Mouse (Mus musculus) midbrain, embryonic 11.5 days (tissue): ENCODE measurements around the gene Padi3. TPM values are rescaled to one million over a fixed set of nuclear protein-coding genes. Genes with fewer than 3 reads are reported as not detected.

ENCODE experiments used
- ATAC-seq: fragments of 200-750 bp; cut with Nextera tagmentation; 2 replicates; pipeline ENCODE4 v1.8.0; 2017; ENCODE audit warnings: moderate TSS enrichment, moderate library complexity; ENCODE audit not compliant: low FRiP score
- DNase-seq: peaks from one replicate; pipeline ENCODE4 v3.0.0; 2015; ENCODE audit warnings: low spot score; ENCODE audit errors: missing footprints
- H3K27ac ChIP-seq: fragments of 300-500 bp; sonication (generic); 2 replicates; pipeline ENCODE4 v1.5.1; 2014; ENCODE audit warnings: low read depth, low read length
- H3K27me3 ChIP-seq: fragments of 300-500 bp; sonication (generic); 2 replicates; pipeline ENCODE4 v1.6.1; 2014; ENCODE audit warnings: mild to moderate bottlenecking, low read length, moderate library complexity, mixed read lengths; ENCODE audit not compliant: control insufficient read depth, insufficient read depth
- H3K36me3 ChIP-seq: fragments of 300-500 bp; sonication (generic); 2 replicates; pipeline ENCODE4 v1.6.1; 2014; ENCODE audit warnings: mild to moderate bottlenecking, low read length, moderate library complexity, mixed read lengths; ENCODE audit not compliant: control insufficient read depth, insufficient read depth
- H3K4me1 ChIP-seq: fragments of 300-500 bp; sonication (generic); 2 replicates; pipeline ENCODE4 v1.6.1; 2014; ENCODE audit warnings: low read length; ENCODE audit not compliant: control insufficient read depth, insufficient read depth
- H3K4me2 ChIP-seq: fragments of 300-500 bp; sonication (generic); 2 replicates; pipeline ENCODE4 v1.6.1; 2014; ENCODE audit warnings: mild to moderate bottlenecking, moderate library complexity
- H3K4me3 ChIP-seq: fragments of 300-500 bp; sonication (generic); 2 replicates; pipeline ENCODE4 v1.5.1; 2014; ENCODE audit warnings: low read depth, low read length
- H3K9ac ChIP-seq: fragments of 300-500 bp; sonication (generic); 2 replicates; pipeline ENCODE4 v1.6.1; 2014; ENCODE audit warnings: low read length
- H3K9me3 ChIP-seq: fragments of 300-500 bp; sonication (generic); 2 replicates; pipeline ENCODE4 v1.6.1; 2016; ENCODE audit warnings: low read length; ENCODE audit not compliant: control insufficient read depth
- WGBS: fragments of 180-500 bp; shearing (Covaris S2); extraction: QIAGEN DNeasy Blood & Tissue Kit; methylation state at CpG from one replicate; pipeline ENCODE4 v1.1.7; 2014; 5-methylcytosine and 5-hydroxymethylcytosine counted together
- polyA plus RNA-seq: library from polyadenylated mRNA; unstranded; fragments of >200 nt; fragmentation: Nextera tagmentation; extraction: Ambion mirVana; gene quantifications from 2 replicates; pipeline ENCODE4 v1.2.1, GENCODE M21; 2014

Padi3 gene
- polyA plus RNA-seq, 1 experiment from 2014 or later: not detected

DNA sequence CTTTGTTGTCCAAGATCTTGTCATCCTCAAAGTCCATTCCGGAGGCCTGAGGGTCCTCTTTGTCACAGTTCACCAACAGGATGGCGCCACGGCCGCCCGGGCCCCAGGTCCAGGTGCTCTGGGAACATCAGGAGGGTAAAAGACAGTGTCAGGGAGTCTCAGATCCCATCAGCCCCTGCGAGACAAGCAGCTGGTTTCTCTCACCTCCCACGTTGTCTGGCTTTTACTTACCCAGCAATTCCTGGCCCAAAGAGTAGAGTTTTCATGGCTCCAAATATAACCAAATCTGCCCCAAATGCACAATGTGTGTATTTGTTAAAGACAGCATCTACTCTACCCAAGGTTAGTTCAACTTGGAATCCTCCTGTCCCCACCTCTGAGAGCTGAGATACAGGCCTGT is 48.8 kb downstream of the Padi3 start:
- no peaks in the 10 kb centered on the region for H3K9me3 ChIP-seq
- peaks cover 7% of the 10 kb centered on the region for H3K4me1 ChIP-seq
- H3K27me3 ChIP-seq: no peaks in the 10 kb centered on the region
- DNase-seq (no peak), ATAC-seq (no peak)
- H3K9ac ChIP-seq: no peak overlapping the region
- no peak overlapping the region for H3K4me3 ChIP-seq
- whole genome bisulfite sequencing: 88% methylated on average over 7 of the region's 7 CpGs
- H3K4me2 ChIP-seq: no peak overlapping the region
- H3K27ac ChIP-seq: no peak overlapping the region
- H3K36me3 ChIP-seq: no peaks in the 10 kb centered on the region

DNA sequence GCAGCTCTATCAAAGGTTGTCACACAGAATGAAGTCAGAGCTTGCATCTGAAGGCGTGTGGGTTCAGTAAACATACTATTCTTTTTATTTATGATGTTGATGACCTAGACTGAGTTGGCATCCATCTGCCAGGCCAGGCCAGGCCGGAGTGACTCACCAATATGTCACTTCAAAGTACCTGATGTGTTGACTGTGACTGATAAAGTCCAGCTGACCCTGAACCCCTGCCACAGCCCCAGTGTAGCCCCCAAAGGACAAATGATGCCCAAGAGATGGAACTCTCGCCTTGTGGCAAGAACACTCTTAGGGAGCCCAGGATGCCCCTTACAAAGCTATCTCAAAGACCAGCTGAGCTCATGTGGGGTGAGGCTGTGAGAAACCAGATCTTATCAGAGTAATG is 54.6 kb downstream of the Padi3 start:
- H3K27me3 ChIP-seq: no peaks in the 10 kb centered on the region
- no peak for ATAC-seq
- no peak overlapping the region for H3K27ac ChIP-seq
- no peak for DNase-seq
- WGBS: 82% methylated on average over 3 of the region's 3 CpGs
- peaks cover 7% of the 10 kb centered on the region for H3K4me1 ChIP-seq
- H3K9me3 ChIP-seq: no peaks in the 10 kb centered on the region
- H3K9ac ChIP-seq: no peak overlapping the region
- no peak overlapping the region for H3K4me2 ChIP-seq
- H3K4me3 ChIP-seq: no peak overlapping the region
- H3K36me3 ChIP-seq: no peaks in the 10 kb centered on the region

DNA sequence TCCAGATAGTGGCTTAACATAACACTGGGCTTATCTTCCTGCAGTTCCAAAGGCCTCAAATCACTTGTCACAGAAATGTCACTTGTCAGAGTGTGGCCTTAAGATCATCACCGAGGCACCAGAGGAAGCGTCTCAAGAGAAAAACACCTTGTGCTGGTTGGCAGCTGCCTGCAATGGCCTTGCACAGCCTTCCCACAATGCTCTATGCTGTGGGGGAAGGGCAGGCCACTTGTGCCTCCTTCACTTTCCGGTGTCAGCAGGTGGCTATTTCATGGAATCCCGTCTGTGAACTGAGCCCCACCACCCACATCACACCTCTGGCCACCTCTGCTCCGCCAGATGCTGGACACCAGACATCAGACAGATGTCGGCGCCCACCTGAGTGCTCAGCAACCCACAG is 57.1 kb downstream of the Padi3 start:
- ATAC-seq: no peak
- no peak overlapping the region for H3K4me3 ChIP-seq
- H3K9me3 ChIP-seq: no peaks in the 10 kb centered on the region
- no peaks in the 10 kb centered on the region for H3K36me3 ChIP-seq
- H3K27me3 ChIP-seq: no peaks in the 10 kb centered on the region
- no peak overlapping the region for H3K9ac ChIP-seq
- 69% methylated on average over 7 of the region's 7 CpGs for WGBS
- H3K4me2 ChIP-seq: no peak overlapping the region
- DNase-seq: no peak
- peaks cover 7% of the 10 kb centered on the region for H3K4me1 ChIP-seq
- no peak overlapping the region for H3K27ac ChIP-seq

DNA sequence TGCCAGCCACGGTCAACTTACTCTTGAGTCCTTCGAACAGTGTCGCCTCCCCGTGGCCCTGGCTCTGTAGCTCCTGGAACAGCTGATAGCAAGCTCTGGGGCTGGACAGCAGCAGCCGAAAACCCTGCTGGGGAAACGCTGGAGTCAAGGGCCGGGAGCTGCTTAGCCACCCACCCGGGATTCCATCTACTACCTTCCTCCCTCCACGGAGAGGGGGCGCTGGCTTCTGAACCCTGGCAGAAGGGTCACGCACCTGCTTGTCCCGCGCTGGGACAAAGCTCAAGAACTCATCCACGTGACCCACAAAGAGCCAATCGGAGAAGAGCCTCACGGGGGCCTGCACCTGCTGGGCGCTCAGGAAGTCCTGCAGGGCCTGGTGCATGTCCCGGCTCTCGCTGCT is 60.1 kb downstream of the Padi3 start:
- no peak overlapping the region for H3K27ac ChIP-seq
- no peaks in the 10 kb centered on the region for H3K36me3 ChIP-seq
- ATAC-seq (peak; percentile 33; the same call in 1 of the 2 replicates), DNase-seq (peak; percentile 90)
- no peaks in the 10 kb centered on the region for H3K4me1 ChIP-seq
- no peaks in the 10 kb centered on the region for H3K9me3 ChIP-seq
- H3K4me3 ChIP-seq: peak overlapping the region; percentile 14; the same call in 1 of the 2 replicates
- peak overlapping the region; percentile 46 for H3K4me2 ChIP-seq
- peak overlapping the region; percentile 36; the same call in 1 of the 2 replicates for H3K9ac ChIP-seq
- no peaks in the 10 kb centered on the region for H3K27me3 ChIP-seq
- WGBS: 6% methylated on average over 19 of the region's 19 CpGs

DNA sequence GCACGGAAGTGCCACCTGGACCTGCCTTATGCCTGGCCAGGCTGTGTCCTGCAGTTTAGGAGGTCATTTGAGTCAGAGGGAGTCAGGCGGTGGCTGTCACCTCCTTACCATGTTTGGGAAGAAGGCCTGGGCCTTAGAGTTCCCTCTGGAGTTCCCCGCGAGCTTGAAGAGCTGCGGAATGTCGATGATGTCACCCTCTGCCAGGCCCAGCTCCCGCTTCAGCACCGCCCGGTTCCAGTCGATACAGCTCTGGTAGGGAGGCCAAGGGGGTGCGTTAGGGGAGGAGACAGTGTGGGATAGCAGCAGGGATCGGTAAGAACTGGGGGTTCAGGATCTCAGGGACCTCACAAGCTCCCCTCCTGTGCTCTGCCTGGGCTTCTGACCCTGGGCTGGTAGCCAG is 62.5 kb downstream of the Padi3 start:
- H3K27ac ChIP-seq: no peak overlapping the region
- no peaks in the 10 kb centered on the region for H3K9me3 ChIP-seq
- no peak overlapping the region for H3K4me2 ChIP-seq
- no peak overlapping the region for H3K4me3 ChIP-seq
- WGBS: 30% methylated on average over 12 of the region's 12 CpGs
- H3K4me1 ChIP-seq: peaks cover 3% of the 10 kb centered on the region; the same call in 1 of the 2 replicates
- DNase-seq (no peak), ATAC-seq (no peak)
- H3K27me3 ChIP-seq: no peaks in the 10 kb centered on the region
- H3K9ac ChIP-seq: no peak overlapping the region
- no peaks in the 10 kb centered on the region for H3K36me3 ChIP-seq

DNA sequence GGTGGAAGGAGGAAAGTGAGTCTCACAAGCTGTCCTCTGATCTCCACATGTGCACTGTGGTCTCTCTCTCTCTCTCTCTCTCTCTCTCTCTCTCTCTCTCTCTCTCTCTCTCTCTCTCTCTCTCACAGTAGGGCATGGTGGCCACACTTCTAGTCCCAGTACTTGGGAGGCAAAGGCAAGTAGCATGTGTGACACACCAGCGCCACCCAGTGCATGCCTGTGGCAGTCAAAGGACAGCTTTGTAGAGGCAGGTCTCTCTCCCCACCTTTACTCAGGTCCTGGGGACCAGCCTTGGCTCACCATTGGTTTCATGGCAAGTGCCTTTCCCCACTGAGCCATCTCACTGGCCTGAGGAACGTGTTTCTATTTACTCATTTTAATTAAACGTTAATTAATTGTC is 65.8 kb downstream of the Padi3 start:
- H3K4me2 ChIP-seq: no peak overlapping the region
- H3K27ac ChIP-seq: no peak overlapping the region
- no peaks in the 10 kb centered on the region for H3K27me3 ChIP-seq
- peaks cover 5% of the 10 kb centered on the region; the same call in 1 of the 2 replicates for H3K4me1 ChIP-seq
- no peaks in the 10 kb centered on the region for H3K9me3 ChIP-seq
- no peak overlapping the region for H3K9ac ChIP-seq
- DNase-seq: no peak
- H3K4me3 ChIP-seq: no peak overlapping the region
- no peaks in the 10 kb centered on the region for H3K36me3 ChIP-seq
- no peak for ATAC-seq
- 18% methylated on average over 3 of the region's 3 CpGs for WGBS

DNA sequence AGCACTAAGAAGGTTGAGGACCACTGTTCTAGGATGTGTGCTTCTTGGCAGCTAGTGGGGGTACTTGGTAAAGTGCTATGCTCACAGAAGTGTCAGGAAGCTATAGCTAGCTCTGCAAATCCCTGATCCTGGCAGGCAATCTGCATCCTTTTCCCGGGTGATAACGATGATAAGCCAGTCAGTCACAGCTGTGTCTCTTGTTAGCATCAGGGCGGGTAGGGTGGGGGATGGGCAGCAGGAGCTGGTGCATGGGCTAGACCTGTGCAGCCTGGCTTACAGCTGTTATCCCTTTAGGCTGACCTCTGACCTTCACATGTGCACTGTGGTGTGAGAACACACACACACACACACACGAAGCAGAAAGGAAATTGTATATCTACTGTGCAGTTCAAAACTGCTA is 67.4 kb downstream of the Padi3 start:
- no peak overlapping the region for H3K27ac ChIP-seq
- no peak overlapping the region; the same call in 1 of the 2 replicates for H3K9ac ChIP-seq
- no peaks in the 10 kb centered on the region for H3K27me3 ChIP-seq
- H3K4me3 ChIP-seq: no peak overlapping the region
- no peak for DNase-seq
- peaks cover 5% of the 10 kb centered on the region; the same call in 1 of the 2 replicates for H3K4me1 ChIP-seq
- ATAC-seq: no peak; the same call in 1 of the 2 replicates
- no peak overlapping the region for H3K4me2 ChIP-seq
- H3K36me3 ChIP-seq: no peaks in the 10 kb centered on the region
- WGBS: 62% methylated on average over 4 of the region's 4 CpGs
- no peaks in the 10 kb centered on the region for H3K9me3 ChIP-seq

DNA sequence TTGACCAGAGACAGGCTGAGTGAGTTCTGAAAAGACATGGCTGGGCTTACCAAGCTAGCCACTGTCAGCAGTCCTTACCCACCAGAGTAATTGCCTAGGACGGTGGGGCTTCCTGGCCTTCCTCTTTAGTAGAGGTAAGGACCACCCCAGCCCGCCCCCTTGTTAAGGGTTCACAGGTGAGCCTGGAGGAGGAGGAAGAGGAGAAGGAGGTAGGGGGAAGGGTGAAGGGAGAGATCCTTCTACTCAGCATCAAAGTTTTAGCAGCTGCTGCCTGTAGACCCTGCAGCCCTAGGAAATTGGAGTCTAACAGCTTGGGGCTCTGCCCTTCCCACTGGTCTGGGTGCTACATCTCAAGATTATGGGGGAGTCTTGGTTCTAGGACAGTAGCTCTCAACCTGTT is 67.9 kb downstream of the Padi3 start, which contains the start of gene Padi6:
Gene Padi6 (minus strand): TSS at position 101 of the 400 bp plus-strand sequence.
- H3K4me2 ChIP-seq: no peak within 1 kb of the TSS

DNA sequence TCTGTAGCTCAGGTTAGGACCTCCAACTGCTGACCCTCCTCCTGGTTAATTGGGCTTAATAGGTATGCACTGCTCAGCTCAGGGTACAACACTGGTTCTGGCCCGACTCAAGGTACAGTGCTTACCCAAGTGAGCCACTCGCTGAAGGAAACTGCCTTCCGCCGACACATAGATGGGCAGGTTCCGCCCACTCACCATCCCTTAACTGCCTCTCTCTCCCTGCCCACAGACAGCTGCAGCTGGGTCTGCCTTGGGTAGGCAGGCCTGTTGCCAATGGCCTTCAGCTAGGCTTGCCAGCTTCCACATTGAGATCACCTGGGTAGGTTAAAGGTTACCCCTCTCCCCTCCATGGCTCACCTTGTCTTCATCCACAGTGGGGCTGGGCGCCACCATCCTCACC is 69.0 kb downstream of the Padi3 start:
- peaks cover 5% of the 10 kb centered on the region; the same call in 1 of the 2 replicates for H3K4me1 ChIP-seq
- ATAC-seq (no peak), DNase-seq (no peak)
- no peak overlapping the region for H3K27ac ChIP-seq
- 87% methylated on average over 6 of the region's 6 CpGs for WGBS
- H3K27me3 ChIP-seq: no peaks in the 10 kb centered on the region
- H3K9ac ChIP-seq: no peak overlapping the region
- no peak overlapping the region for H3K4me3 ChIP-seq
- no peaks in the 10 kb centered on the region for H3K9me3 ChIP-seq
- H3K4me2 ChIP-seq: no peak overlapping the region
- H3K36me3 ChIP-seq: no peaks in the 10 kb centered on the region

More for the DNA sequence above, 67.9 kb downstream of the Padi3 start, which contains the start of gene Padi6:
- H3K4me1 ChIP-seq: peaks cover 5% of the 10 kb centered on the region; the same call in 1 of the 2 replicates
- H3K27me3 ChIP-seq: no peaks in the 10 kb centered on the region
- ATAC-seq: no peak
- no peak for DNase-seq
- no peak within 1 kb of the TSS; the same call in 1 of the 2 replicates for H3K9ac ChIP-seq
- H3K4me3 ChIP-seq: no peak within 1 kb of the TSS
- 81% methylated on average over 2 of the region's 2 CpGs for WGBS
- H3K9me3 ChIP-seq: no peaks in the 10 kb centered on the region
- H3K36me3 ChIP-seq: no peaks in the 10 kb centered on the region
- no peak within 1 kb of the TSS for H3K27ac ChIP-seq
